Mouse (Mus musculus) MEL (cell line): ENCODE results near the gene Syngr4.

Source experiments
- CHD2 ChIP-seq: IDR thresholded peaks from 2 replicates; pipeline ENCODE4 v1.6.1; 2011; ENCODE audit warnings: low read length, improper control_type of control experiment
- POLR2A ChIP-seq, 2 experiments: IDR thresholded peaks; 2 replicates each; pipeline ENCODE4 v1.6.1; 2011 to 2012; ENCODE audit warnings: low read length in 2 of 2, mild to moderate bottlenecking in 2 of 2, control low read depth in 1 of 2, improper control_type of control experiment in 1 of 2, low read depth in 1 of 2, moderate library complexity in 1 of 2; ENCODE audit not compliant: control insufficient read depth in 1 of 2, insufficient read depth in 1 of 2, poor library complexity in 1 of 2
- POLR2AphosphoS2 ChIP-seq: IDR thresholded peaks from 2 replicates; pipeline ENCODE4 v1.6.1; 2011; ENCODE audit warnings: low read length, improper control_type of control experiment

- TF ChIP-seq POLR2A (IDR thresholded peaks at IDR 0.05; ENCODE audit: control insufficient read depth in 1 of 2, insufficient read depth in 1 of 2, low read depth in 1 of 2, low read length in 2 of 2, poor library complexity in 1 of 2) (no peak), CHD2 (no peak), POLR2AphosphoS2 (no peak)
Observed at GRCm38 (mm10) chr7:45921950-45922600, 25.6 kb upstream of the Syngr4 start.
